ENCODE assay signal across 23 mouse cellular contexts in genomic region chr6:135116479-135116878, GRCm38 (mm10). TPM values are rescaled to one million over a fixed set of nuclear protein-coding genes. Genes with fewer than 3 reads are reported as not detected.
"Had no signal": no experiment of that assay in that cellular context is flagged by ENCODE, and none has a peak within 500 bp of the region (broad histone marks: within the 10 kb centered on the region; RNA-seq: fewer than 3 reads in every experiment).

No protein-coding gene starts in this region.

- H3K27me3 ChIP-seq: neural tube, embryonic 15.5 days had no signal

- H3K4me3 ChIP-seq: midbrain, embryonic 12.5 days; neural tube, embryonic 13.5 days; neural tube, embryonic 15.5 days had no signal

- H3K27ac ChIP-seq: liver, embryonic 14.5 days; midbrain, embryonic 12.5 days; neural tube, embryonic 13.5 days; neural tube, embryonic 15.5 days had no signal

- H3K4me2 ChIP-seq: lung, embryonic 14.5 days; midbrain, embryonic 12.5 days; neural tube, embryonic 13.5 days; neural tube, embryonic 15.5 days had no signal

- H3K9ac ChIP-seq: liver, embryonic 14.5 days; lung, embryonic 14.5 days; midbrain, embryonic 12.5 days; neural tube, embryonic 13.5 days; neural tube, embryonic 15.5 days had no signal

- H3K9me3 ChIP-seq: midbrain, embryonic 12.5 days; neural tube, embryonic 13.5 days; neural tube, embryonic 15.5 days had no signal

- DNase-seq: lung, adult 18-20 months; lung, embryonic 14.5 days; lung, postnatal 10 days; lung, postnatal 4 days; midbrain, embryonic 14.5 days; retina, postnatal 1 day; right cerebral cortex, adult 18-20 months; right cerebral cortex, postnatal 25 days; right cerebral cortex, postnatal 4 days; spleen, adult 18-20 months; thymus, adult 18-20 months; thymus, postnatal 14 days; thymus, postnatal 36 days had no signal

- H3K36me3 ChIP-seq: midbrain, embryonic 12.5 days; neural tube, embryonic 13.5 days; neural tube, embryonic 15.5 days had no signal

RNA-seq across cellular contexts. Expression of gene Gprc5d, which starts 1.6 kb away (rescaled TPM):
- total RNA-seq: midbrain, postnatal 0 days; monocyte, adult 5-6 weeks had no signal
- polyA plus RNA-seq: lung, embryonic 14.5 days; lung, embryonic 16.5 days; midbrain, embryonic 14.5 days; neural tube, embryonic 11.5 days; neural tube, embryonic 13.5 days; neural tube, embryonic 15.5 days; small intestine, adult 2 months; stomach, embryonic 14.5 days had no signal

RNA-seq across cellular contexts. Expression of gene Gprc5a, which starts 51.0 kb away (rescaled TPM):
- total RNA-seq: midbrain, postnatal 0 days had no signal
